Mouse (Mus musculus) spleen, adult 10 weeks (tissue): ENCODE data around the gene Sphk2. TPM values are rescaled to one million over a fixed set of nuclear protein-coding genes. Genes with fewer than 3 reads are reported as not detected.

ENCODE experiments used
- polyA plus RNA-seq: library from polyadenylated mRNA; stranded (reverse); fragments of 350-450 nt; fragmentation: Illumina TruSeq; extraction: RNeasy Lipid Tissue Mini Kit (QIAGEN cat#74804); gene quantifications from one replicate; pipeline ENCODE4 v1.2.3, GENCODE M21; 2015; ENCODE audit warnings: low replicate concordance; ENCODE audit not compliant: insufficient read depth

Gene Sphk2
- polyA plus RNA-seq = 5.7 TPM

GRCm38 (mm10) chr7:45717918-45718297, at the start of gene Sphk2:
TSS of gene Sphk2 (minus strand) at chr7:45718002.

DNA sequence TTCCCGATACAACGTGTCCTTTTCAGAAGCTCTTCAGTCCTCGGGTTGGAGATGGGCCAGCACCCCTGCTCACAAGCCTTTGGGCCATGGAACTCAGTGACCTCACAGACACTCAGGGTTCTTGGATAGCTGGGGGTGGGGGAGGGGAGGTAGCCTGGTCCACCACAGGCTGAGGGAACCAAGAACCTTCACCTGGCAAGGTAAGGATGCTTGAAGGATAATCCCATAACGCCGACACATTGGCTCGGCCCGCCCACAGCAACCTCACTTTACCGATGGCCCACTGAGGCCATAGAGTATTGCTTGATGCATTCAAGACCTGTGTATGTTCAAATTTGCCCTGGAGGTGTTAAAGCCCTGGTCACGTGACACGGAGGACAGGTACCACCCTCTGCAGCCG, 7.9 kb upstream of the Sphk2 start, which contains the start of gene Spaca4:
Gene Spaca4, minus strand, starts transcription at position 101 of the 400 bp plus-strand sequence.

DNA sequence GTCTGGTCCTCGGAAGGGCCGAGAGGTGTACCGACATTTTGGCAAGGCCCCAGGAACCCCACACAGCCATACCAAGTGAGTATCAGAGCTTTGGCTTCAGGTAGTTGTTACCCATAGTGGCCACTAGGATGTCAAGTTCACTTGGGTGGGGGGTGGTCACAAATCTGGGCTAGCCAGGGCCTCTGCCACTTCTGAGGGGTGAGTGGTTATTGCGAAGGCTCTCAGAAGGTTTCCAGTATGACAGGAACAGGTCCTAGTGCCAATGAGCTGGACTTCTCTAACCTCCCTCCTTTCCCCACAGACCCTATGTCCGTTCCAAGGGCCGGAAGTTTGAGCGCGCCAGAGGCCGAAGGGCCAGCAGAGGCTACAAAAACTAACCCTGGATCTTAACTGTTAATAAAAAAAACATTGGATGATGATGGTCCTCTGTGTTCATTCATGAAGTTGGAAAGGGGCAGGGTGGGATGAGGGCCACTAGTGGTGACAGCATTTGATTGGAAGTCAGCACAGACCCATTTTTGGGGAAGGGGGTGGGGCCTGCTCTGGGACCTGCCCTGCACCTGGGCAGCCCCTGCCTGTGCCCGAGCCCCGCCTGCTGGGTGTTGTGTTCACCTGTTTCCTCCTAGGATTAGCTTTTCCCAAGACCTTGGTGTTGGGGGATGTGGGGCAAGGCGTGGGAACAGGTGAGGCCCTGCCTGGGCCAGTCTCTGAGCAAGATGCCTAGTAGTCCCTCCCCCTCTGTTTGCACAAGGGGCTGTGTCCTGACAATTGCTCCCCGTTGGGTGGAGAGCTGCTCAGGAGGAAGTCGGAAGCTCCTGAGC, 2.8 kb upstream of the Sphk2 start, which contains the start of gene Fam83e:
Gene Fam83e, plus strand, starts transcription at position 800 of the 821 bp plus-strand sequence.

DNA sequence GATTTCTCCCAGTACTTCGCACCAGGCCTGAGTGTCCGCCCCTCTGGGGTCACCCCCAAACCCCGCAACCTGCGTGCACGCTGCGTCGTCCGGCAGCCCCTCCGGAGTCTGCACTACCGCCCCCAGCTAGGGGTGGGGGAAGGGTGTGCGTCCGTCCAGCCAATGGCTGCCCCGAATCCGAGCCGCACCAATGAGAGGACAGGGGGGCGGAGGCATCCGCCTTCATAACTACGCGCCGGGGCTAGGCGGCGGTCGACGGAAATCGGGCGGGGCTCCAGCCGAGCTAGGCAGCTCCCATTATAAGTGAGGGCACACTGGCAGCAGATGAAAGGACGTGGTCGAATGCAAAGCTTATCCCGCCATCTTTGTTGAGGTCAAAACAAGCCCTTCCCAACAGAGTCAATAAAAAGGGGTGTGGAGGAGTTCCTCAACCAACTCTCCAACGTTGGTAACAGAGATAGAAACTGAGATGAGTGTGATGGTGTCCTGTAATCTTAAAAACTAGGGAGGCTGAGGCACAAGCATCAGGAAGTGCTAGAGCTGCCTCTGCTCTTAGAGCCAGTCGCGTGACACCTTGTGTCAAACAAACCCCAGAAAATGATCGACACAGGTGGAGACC, 2.6 kb downstream of the Sphk2 start, which contains the start of gene Rpl18:
Gene Rpl18, plus strand, starts transcription at position 368 of the 619 bp plus-strand sequence.

GRCm38 (mm10) chr7:45704730-45705442, 12.9 kb downstream of the Sphk2 start, which contains the start of gene Dbp:
TSS of gene Dbp (plus strand) at chr7:45705088.

DNA sequence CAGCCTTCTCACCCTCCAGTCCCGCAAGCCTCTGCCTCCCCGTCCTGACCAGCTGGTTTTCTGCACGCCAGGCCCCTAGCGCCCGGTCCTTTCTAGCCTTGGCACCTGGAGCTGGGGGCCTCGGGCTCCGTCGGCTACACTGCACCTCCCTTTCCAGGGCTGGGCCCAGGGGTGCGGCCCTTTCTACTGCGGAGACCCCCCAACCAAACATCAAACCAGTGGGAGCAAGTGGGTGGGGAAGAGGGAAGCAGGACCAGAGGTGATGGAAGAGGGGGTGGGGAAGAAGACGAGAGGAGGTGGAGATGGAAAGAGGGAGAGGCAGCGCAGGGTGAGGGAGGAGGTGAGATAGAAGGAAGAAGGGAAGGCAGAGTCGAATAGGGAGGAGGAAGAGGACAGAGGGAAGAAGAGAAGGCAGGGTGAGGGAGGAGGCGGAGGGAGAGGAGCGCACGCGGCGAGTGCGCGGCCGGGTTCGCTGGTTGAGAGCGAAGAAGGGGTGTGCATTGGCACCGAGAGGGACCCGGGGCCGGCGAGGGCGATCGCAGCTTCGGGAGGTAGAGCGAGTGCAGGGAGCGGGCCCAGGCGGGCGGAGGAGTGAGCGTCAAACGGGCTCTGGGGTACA, 18.2 kb downstream of the Sphk2 start, which contains the start of gene Car11:
Gene Car11, plus strand, starts transcription at position 321 of the 619 bp plus-strand sequence.

DNA sequence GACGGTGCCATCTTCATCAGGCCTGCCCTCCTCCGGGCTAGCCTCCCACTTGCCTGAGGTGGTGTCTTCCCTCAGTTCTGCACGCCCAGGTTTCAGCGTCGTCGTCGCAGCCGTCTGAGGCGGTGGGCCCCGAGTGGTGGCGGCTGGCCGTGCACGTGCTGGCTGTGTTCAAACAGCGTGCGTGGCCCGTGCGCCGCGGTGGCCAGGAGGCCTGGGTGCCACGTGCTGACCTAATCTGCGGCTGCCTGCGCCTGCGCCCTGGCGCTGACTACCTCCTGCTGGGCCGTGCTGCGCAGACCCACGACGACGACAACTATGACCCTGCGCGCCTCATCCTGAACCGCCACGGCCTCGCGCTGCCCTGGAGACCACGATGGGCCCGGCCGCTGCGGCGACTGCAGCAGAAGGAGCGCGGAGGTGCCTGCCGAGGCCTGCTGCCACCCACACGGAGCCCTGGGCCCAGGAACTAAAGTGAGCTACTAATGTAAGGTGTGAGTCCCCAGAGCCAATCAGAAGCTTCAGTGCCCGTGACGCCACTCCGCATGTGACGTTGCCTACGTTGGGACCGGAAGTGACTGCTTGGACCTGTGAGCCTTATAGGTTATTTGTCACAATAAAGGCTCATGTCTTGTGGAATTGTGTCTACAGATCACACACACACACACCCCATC, 23.7 kb downstream of the Sphk2 start, which contains the start of gene Sec1:
Gene Sec1, minus strand, starts transcription at position 482 of the 671 bp plus-strand sequence.

GRCm38 (mm10) chr7:45683396-45684050, 34.3 kb downstream of the Sphk2 start, which contains the start of gene Ntn5:
TSS of gene Ntn5 (plus strand) at chr7:45684022.

GRCm38 (mm10) chr7:45666161-45666560, 51.6 kb downstream of the Sphk2 start, which contains the start of gene Fut2:
TSS of gene Fut2 (minus strand) at chr7:45666394.

Other genes with a start within 250 kb of the Sphk2 start
- 0.11 TPM for gene Tulp2, start 236.1 kb downstream of the Sphk2 start, polyA plus RNA-seq
- gene Gm45808, start 231.2 kb downstream of the Sphk2 start, polyA plus RNA-seq = not detected
- gene Dhdh, start 229.2 kb downstream of the Sphk2 start, polyA plus RNA-seq = 6.0 TPM
- 82.9 TPM for gene Nucb1, start 207.6 kb downstream of the Sphk2 start, polyA plus RNA-seq
- 28.5 TPM for gene Ppp1r15a, start 191.7 kb downstream of the Sphk2 start, polyA plus RNA-seq
- 3.0 TPM for gene Plekha4, start 191.7 kb downstream of the Sphk2 start, polyA plus RNA-seq
- 0.86 TPM for gene Hsd17b14, start 163.1 kb downstream of the Sphk2 start, polyA plus RNA-seq
- gene Bcat2, start 147.8 kb downstream of the Sphk2 start, polyA plus RNA-seq = 27.9 TPM
- gene Fgf21, start 102.5 kb downstream of the Sphk2 start, polyA plus RNA-seq = not detected
- gene Fut1, start 100.7 kb downstream of the Sphk2 start, polyA plus RNA-seq = 0.51 TPM
- 0.46 TPM for gene Izumo1, start 96.2 kb downstream of the Sphk2 start, polyA plus RNA-seq
- 2.6 TPM for gene Rasip1, start 90.5 kb downstream of the Sphk2 start, polyA plus RNA-seq
- 1.0 TPM for gene Mamstr, start 78.0 kb downstream of the Sphk2 start, polyA plus RNA-seq
- gene Fut2, start 51.6 kb downstream of the Sphk2 start, polyA plus RNA-seq = not detected
- not detected for gene Ntn5, start 34.0 kb downstream of the Sphk2 start, polyA plus RNA-seq
- 0.12 TPM for gene Sec1, start 23.6 kb downstream of the Sphk2 start, polyA plus RNA-seq
- gene Car11, start 18.2 kb downstream of the Sphk2 start, polyA plus RNA-seq = 0.83 TPM
- 14.8 TPM for gene Dbp, start 12.9 kb downstream of the Sphk2 start, polyA plus RNA-seq
- gene Rpl18, start 2.5 kb downstream of the Sphk2 start, polyA plus RNA-seq = 565 TPM
- 0.17 TPM for gene Fam83e, start 3.2 kb upstream of the Sphk2 start, polyA plus RNA-seq
- gene Spaca4, start 7.8 kb upstream of the Sphk2 start, polyA plus RNA-seq = not detected
- gene Lmtk3, start 65.7 kb upstream of the Sphk2 start, polyA plus RNA-seq = not detected
- gene Sult2b1, start 66.7 kb upstream of the Sphk2 start, polyA plus RNA-seq = 0.25 TPM
- gene Cyth2, start 96.6 kb upstream of the Sphk2 start, polyA plus RNA-seq = 52.5 TPM
- not detected for gene Kcnj14, start 106.8 kb upstream of the Sphk2 start, polyA plus RNA-seq
- 9.6 TPM for gene Grwd1, start 112.9 kb upstream of the Sphk2 start, polyA plus RNA-seq
- 76.4 TPM for gene Kdelr1, start 154.8 kb upstream of the Sphk2 start, polyA plus RNA-seq
- gene Grin2d, start 160.4 kb upstream of the Sphk2 start, polyA plus RNA-seq = 0.11 TPM
- not detected for gene Syngr4, start 178.7 kb upstream of the Sphk2 start, polyA plus RNA-seq
- gene Tmem143, start 178.9 kb upstream of the Sphk2 start, polyA plus RNA-seq = 2.7 TPM
- 90.7 TPM for gene Emp3, start 203.4 kb upstream of the Sphk2 start, polyA plus RNA-seq
- 2.7 TPM for gene Ccdc114, start 206.1 kb upstream of the Sphk2 start, polyA plus RNA-seq